Mouse (Mus musculus) forebrain, embryonic 14.5 days (tissue): ENCODE data around the gene Hist1h1d. TPM values are rescaled to one million over a fixed set of nuclear protein-coding genes. Genes with fewer than 3 reads are reported as not detected.
A peak's percentile ranks its signal among the peaks of the same experiment; 100 is the strongest.
"Not testable (repeated sequence)": the region's sequence is repeated elsewhere in the genome, so short reads cannot be mapped to it uniquely, and the experiment has no call there.

Experiments
- ATAC-seq: fragments of 200-750 bp; cut with Nextera tagmentation; 2 replicates; pipeline ENCODE4 v1.8.0; 2017; ENCODE audit warnings: mild to moderate bottlenecking, moderate library complexity
- DNase-seq: peaks from one replicate; pipeline ENCODE4 v3.0.0-alpha.2; 2015; ENCODE audit warnings: low spot score
- H3K27ac ChIP-seq: fragments of 300-500 bp; sonication (generic); 2 replicates; pipeline ENCODE4 v1.5.1; 2014; ENCODE audit warnings: low read depth, mild to moderate bottlenecking, control low read depth, low read length, moderate library complexity
- H3K27me3 ChIP-seq: fragments of 300-500 bp; sonication (generic); replicated peaks from 2 replicates; pipeline ENCODE4 v1.6.1; 2014; ENCODE audit warnings: low read length, control low read depth, mixed read lengths; ENCODE audit not compliant: control insufficient read depth, insufficient read depth
- H3K36me3 ChIP-seq: fragments of 300-500 bp; sonication (generic); 2 replicates; pipeline ENCODE4 v1.6.1; 2014; ENCODE audit warnings: low read length, control low read depth; ENCODE audit not compliant: control insufficient read depth, insufficient read depth
- H3K4me1 ChIP-seq: fragments of 300-500 bp; sonication (generic); 2 replicates; pipeline ENCODE4 v1.6.1; 2014; ENCODE audit warnings: antibody characterized with exemption, low read length, control low read depth; ENCODE audit not compliant: control insufficient read depth, insufficient read depth
- H3K4me2 ChIP-seq: fragments of 300-500 bp; sonication (generic); 2 replicates; pipeline ENCODE4 v1.6.1; 2014; ENCODE audit warnings: mild to moderate bottlenecking, control low read depth, low read length
- H3K4me3 ChIP-seq: fragments of 300-500 bp; sonication (generic); 2 replicates; pipeline ENCODE4 v1.5.1; 2014; ENCODE audit warnings: low read depth, low read length, control low read depth
- H3K9ac ChIP-seq: fragments of 300-500 bp; sonication (generic); 2 replicates; pipeline ENCODE4 v1.6.1; 2014; ENCODE audit warnings: mild to moderate bottlenecking, low read length, control low read depth, moderate library complexity
- H3K9me3 ChIP-seq: fragments of 300-500 bp; sonication (generic); replicated peaks from 2 replicates; pipeline ENCODE4 v1.6.1; 2016; ENCODE audit warnings: low read length, control low read depth, mixed read lengths; ENCODE audit not compliant: control insufficient read depth
- WGBS: fragments of 180-500 bp; shearing (Covaris S2); extraction: QIAGEN DNeasy Blood & Tissue Kit; methylation state at CpG from one replicate; pipeline ENCODE4 v1.1.7; 2014; 5-methylcytosine and 5-hydroxymethylcytosine counted together
- polyA plus RNA-seq: library from polyadenylated mRNA; unstranded; fragments of >200 nt; fragmentation: Nextera tagmentation; extraction: Ambion mirVana; gene quantifications from 2 replicates; pipeline ENCODE4 v1.2.1, GENCODE M21; 2014

The Hist1h1d gene
- polyA plus RNA-seq, 1 experiment from 2014 or later = 0.52 TPM

- Histone ChIP-seq H3K4me3 (no peak overlapping the region), H3K27ac (no peak overlapping the region), H3K36me3 (no peaks in the 10 kb centered on the region), H3K9me3 (no peaks in the 10 kb centered on the region), H3K4me2 (no peak overlapping the region), H3K9ac (no peak overlapping the region), H3K4me1 (peaks cover 3% of the 10 kb centered on the region; the same call in 1 of the 2 replicates), H3K27me3 (no peaks in the 10 kb centered on the region)
- WGBS = 74% methylated on average over 3 of the region's 3 CpGs
- ATAC-seq (no peak), DNase-seq (no peak)
Observed at GRCm38 (mm10) chr13:23541497-23541896, 11.6 kb upstream of the Hist1h1d start.

- H3K9ac ChIP-seq = peak overlapping the region; percentile 57; the same call in 1 of the 2 replicates
- H3K9me3 ChIP-seq, H3K36me3 ChIP-seq, H3K4me1 ChIP-seq, ATAC-seq, DNase-seq, H3K27me3 ChIP-seq: not testable (repeated sequence)
- 6% methylated on average over 3 of the region's 3 CpGs for WGBS
- peak overlapping the region; percentile 37 for H3K4me3 ChIP-seq
- H3K4me2 ChIP-seq = peak overlapping the region; percentile 81
- H3K27ac ChIP-seq = peak overlapping the region; percentile 75
Observed at GRCm38 (mm10) chr13:23542225-23542980, 10.7 kb upstream of the Hist1h1d start.

- WGBS = 0% methylated on average over 33 of the region's 42 CpGs
- not testable (repeated sequence) for H3K36me3 ChIP-seq, H3K27me3 ChIP-seq, H3K4me1 ChIP-seq, H3K9me3 ChIP-seq
- Histone ChIP-seq H3K4me3 (peak within 1 kb of the TSS; percentile 41), H3K4me2 (peak within 1 kb of the TSS; percentile 81), H3K27ac (peak within 1 kb of the TSS; percentile 92), H3K9ac (peak within 1 kb of the TSS; percentile 57)
- peak; percentile 97 for DNase-seq
- peak; percentile 91 for ATAC-seq
Observed at GRCm38 (mm10) chr13:23542999-23543607, 10.0 kb upstream of the Hist1h1d start, which contains the start of gene Hist1h2bh. Gene Hist1h2bh, minus strand, starts transcription at chr13:23543392.

- H3K27me3 ChIP-seq = no peaks in the 10 kb centered on the region
- H3K4me3 ChIP-seq = peak within 1 kb of the TSS; percentile 41
- DNase-seq (peak; percentile 99), ATAC-seq (peak; percentile 95)
- H3K9ac ChIP-seq = peak within 1 kb of the TSS; percentile 62
- H3K9me3 ChIP-seq = no peaks in the 10 kb centered on the region
- peak within 1 kb of the TSS; percentile 92 for H3K27ac ChIP-seq
- WGBS = under 1% methylated on average over 21 of the region's 45 CpGs
- H3K4me1 ChIP-seq = no peaks in the 10 kb centered on the region
- H3K4me2 ChIP-seq = peak within 1 kb of the TSS; percentile 81
- H3K36me3 ChIP-seq = no peaks in the 10 kb centered on the region
Observed at GRCm38 (mm10) chr13:23543965-23544786, 8.9 kb upstream of the Hist1h1d start, which contains the start of gene Hist1h3f. Gene Hist1h3f, plus strand, starts transcription at chr13:23544052.

- under 1% methylated on average over 11 of the region's 14 CpGs for WGBS
- not testable (repeated sequence) for H3K27me3 ChIP-seq, H3K4me1 ChIP-seq, H3K9me3 ChIP-seq, DNase-seq, H3K36me3 ChIP-seq
- peak; percentile 35; the same call in 1 of the 2 replicates for ATAC-seq
- Histone ChIP-seq H3K4me2 (peak overlapping the region; percentile 81), H3K9ac (peak overlapping the region; percentile 62), H3K4me3 (peak overlapping the region; percentile 41), H3K27ac (peak overlapping the region; percentile 92)
Observed at GRCm38 (mm10) chr13:23544787-23545120, 8.3 kb upstream of the Hist1h1d start.

GRCm38 (mm10) chr13:23546694-23547093 lies 6.4 kb upstream of the Hist1h1d start:
- H3K4me3 ChIP-seq = no peak overlapping the region
- no peak overlapping the region for H3K9ac ChIP-seq
- ATAC-seq = no peak
- no peaks in the 10 kb centered on the region for H3K27me3 ChIP-seq
- DNase-seq = no peak
- H3K4me1 ChIP-seq = peaks cover 4% of the 10 kb centered on the region; the same call in 1 of the 2 replicates
- H3K4me2 ChIP-seq = no peak overlapping the region
- 78% methylated on average over 5 of the region's 5 CpGs for WGBS
- H3K36me3 ChIP-seq = no peaks in the 10 kb centered on the region
- no peak overlapping the region for H3K27ac ChIP-seq
- no peaks in the 10 kb centered on the region for H3K9me3 ChIP-seq

GRCm38 (mm10) chr13:23550761-23551145 lies 2.3 kb upstream of the Hist1h1d start:
- ATAC-seq (no peak), DNase-seq (no peak)
- WGBS = 7% methylated on average over 3 of the region's 3 CpGs
- Histone ChIP-seq H3K9me3 (no peaks in the 10 kb centered on the region), H3K36me3 (no peaks in the 10 kb centered on the region), H3K4me1 (peaks cover 6% of the 10 kb centered on the region; the same call in 1 of the 2 replicates), H3K4me3 (peak overlapping the region; percentile 37), H3K9ac (peak overlapping the region; percentile 60), H3K27ac (peak overlapping the region; percentile 83), H3K27me3 (no peaks in the 10 kb centered on the region), H3K4me2 (peak overlapping the region; percentile 54)

GRCm38 (mm10) chr13:23551146-23551834 lies 1.8 kb upstream of the Hist1h1d start, which contains the start of gene Hist1h4f:
Gene Hist1h4f, minus strand, starts transcription at chr13:23551648.
- DNase-seq (peak; percentile 97), ATAC-seq (peak; percentile 87)
- peak within 1 kb of the TSS; percentile 37 for H3K4me3 ChIP-seq
- peak within 1 kb of the TSS; percentile 54 for H3K4me2 ChIP-seq
- H3K9me3 ChIP-seq, H3K27me3 ChIP-seq, H3K36me3 ChIP-seq, H3K4me1 ChIP-seq: not testable (repeated sequence)
- peak within 1 kb of the TSS; percentile 83 for H3K27ac ChIP-seq
- H3K9ac ChIP-seq = peak within 1 kb of the TSS; percentile 60
- WGBS = under 1% methylated on average over 47 of the region's 47 CpGs
